Mouse (Mus musculus) heart, adult 11 months (tissue): ENCODE results near the gene Lpin2.

Experiments
- DNase-seq: peaks from one replicate; pipeline ENCODE4 v3.0.0; 2022

Gene Lpin2

DNA sequence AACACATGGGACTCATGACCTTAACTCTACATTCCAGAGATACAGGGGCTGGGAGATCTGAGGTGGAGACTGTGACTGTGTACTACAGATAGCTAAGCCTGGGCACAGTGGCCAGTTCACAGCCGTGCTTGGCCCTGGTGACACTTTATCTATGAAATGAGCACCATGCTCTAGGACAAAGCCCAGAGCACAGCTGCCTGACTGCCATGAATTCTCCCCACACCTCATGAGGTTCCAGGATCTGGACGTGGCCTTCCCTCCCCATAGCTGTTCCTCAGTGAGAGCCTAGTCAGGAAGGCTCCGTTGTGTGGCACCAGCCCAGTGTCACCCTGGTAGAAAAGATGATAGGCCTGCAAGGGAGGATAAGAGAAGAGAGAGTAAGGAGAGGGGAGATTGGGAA lies 86.2 kb downstream of the Lpin2 start:
- peak; percentile 98 for DNase-seq

DNA sequence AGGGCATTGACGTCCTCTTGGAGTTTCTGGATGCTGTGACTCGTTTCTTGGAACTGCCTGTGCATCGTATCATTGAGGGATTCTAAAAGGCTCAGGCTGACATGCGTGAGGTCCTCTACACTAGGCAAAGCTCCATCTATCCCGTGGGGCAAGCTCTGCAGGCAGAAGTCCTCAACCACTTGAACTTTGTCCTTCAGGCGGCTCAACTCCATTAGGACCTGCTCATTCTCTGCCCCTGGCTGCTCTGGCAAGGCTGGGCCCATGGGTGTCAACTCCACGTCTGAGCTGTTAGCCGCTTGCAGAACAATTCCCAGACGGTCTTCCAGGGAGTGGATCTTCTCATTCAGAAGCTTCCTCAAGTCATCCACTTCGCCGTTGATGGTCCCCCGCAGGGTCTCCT lies 91.5 kb downstream of the Lpin2 start:
- peak; percentile 93 for DNase-seq

DNA sequence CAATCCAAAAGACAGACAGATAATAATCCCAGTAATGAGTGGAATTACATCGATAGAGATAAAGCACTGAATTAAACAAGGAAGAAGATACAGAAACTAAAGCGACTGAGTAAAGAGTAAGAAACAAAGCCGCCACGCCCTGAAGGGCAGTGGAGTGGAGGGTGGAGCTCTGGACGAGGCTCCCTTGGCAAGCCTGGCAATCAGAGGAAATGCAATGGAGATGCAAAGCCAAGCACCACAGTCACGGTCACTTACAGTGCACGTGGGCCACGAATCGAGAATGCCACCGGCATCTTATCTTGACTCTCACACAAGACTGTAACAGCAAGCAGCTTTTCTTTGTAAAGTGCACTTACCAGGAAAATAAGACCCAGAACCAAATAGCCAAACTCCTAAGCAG lies 94.4 kb downstream of the Lpin2 start:
- DNase-seq, result peak; percentile 93

DNA sequence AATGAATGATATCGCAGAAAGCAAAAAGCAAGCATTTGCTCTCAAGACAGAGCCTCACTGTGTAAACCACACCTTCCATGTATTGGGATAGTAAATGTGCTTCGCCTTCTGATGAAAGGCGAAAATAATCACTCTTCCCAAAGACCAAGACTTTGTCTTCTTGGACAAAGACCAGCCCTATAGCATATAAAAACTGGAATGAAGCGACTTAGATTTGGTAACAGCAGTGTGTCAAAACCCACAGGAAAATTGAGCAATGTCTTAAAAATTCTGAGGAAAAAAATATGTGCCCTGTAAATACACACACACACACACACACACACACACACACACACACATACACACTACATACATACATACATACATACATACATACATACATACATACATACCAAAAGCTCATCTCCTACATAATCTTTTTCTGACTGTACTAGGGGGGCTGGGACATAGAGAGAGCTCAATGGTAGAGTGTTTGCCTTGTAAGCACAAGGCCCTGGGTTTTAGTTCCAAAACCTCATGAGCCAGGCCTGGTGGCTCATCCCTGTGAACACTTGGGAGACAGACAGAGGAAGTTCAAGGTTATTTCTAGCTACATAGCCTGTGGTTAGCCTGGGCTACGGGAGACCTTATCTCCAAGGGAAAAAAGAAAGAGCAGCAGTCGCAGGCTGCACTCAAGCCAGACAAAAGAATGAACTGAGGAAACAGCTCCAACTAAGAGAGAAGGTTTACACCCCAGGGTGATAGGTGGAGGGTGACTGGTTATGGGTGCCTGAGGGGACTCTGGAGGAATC lies 95.5 kb downstream of the Lpin2 start:
- DNase-seq, result peak; percentile 52

DNA sequence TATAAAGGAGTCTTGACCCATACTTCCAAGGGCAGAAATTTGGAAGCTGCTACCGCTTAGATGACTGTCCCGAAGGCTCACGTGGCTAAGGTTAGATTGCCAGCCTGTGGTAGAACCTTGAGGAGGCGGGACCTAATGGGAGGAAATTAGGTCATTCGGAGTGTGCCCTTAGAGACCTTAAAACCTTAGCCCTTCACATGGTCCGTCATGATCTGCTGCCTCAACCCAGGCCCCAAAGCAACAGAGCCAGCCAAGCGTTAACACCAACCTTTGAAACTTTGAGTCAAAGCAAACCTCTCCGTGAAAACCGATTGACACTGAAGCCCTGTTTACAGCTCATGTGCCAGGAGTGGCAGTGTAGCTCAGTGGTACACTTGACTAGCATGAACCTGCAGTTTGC lies 100.4 kb downstream of the Lpin2 start:
- no peak for DNase-seq

DNA sequence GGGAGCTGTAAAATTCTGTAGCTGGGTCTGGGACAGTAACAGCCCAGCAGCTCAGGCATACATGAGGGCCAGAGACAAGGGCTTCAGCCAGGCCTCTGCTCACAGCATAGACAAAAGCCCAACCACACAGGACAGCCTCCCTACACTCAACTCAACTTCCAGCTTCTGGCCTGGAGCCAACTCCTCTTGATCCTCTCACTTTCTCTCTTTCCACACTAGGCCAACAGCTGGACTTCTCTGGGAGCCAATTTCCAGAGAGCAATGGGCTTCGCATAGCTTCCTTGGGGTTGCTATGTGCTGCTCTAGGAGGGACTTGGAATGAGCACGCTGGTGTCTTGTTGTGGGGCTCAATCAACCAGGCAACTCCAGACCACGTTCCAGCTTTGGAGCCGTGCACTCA lies 100.9 kb downstream of the Lpin2 start:
- DNase-seq, result peak; percentile 98

DNA sequence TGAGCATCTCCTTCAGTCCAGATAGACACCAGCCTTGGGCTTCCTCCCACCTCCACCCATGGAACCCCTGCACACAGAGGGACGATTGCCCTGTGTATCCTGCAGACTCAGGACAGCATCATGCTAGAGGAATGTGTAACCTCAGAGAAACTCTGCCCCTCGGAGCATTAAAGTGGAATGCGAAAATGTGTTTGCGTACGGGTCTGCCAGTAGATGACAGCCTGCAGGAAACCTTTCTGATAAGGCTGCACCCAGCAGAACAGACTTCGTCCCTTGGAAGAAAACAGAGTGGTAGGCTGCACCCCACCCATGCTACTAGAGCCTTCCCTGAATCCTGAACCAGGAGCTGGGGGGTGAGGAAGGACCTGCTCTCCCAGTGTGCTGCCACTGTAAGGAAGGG lies 102.5 kb downstream of the Lpin2 start:
- DNase-seq, result peak; percentile 94

DNA sequence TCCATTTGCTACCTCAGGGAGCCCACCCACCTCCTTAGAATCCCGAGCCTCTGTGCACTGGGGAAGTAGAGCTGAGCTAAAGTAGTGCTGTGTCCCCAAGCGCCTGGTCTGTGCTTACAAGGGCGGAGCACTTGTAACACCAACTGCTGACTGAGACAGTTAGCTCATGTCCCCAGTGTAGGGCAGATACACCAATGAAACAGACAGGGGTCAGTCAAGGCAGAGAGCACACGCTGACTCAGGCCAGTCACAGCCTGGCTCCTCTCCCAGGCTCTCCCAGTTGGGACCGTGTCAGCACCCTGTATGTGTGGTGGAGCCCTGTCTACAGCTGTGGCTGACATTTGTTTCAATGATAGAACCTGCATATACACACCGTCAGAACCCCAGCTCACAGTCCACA lies 103.6 kb downstream of the Lpin2 start:
- DNase-seq, result peak; percentile 98

DNA sequence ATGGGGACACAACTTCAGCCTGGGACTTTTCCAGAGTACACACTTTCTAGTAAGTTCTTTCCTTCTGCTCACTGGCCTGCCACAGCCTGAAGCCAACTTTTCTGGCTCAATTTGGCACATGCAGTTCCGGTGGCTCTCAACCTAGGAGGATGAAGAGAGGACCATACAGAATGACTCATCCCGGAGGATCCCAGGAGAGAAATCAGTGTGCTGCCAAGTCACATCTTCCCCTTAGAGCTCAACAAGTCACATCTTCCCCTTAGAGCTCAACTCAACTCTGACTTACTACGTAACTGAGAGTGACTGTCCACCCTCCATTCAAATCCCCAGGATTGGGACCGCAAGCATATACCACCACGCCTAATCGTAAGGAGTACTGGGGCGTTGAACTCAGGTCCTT lies 105.2 kb downstream of the Lpin2 start:
- peak; percentile 88 for DNase-seq

DNA sequence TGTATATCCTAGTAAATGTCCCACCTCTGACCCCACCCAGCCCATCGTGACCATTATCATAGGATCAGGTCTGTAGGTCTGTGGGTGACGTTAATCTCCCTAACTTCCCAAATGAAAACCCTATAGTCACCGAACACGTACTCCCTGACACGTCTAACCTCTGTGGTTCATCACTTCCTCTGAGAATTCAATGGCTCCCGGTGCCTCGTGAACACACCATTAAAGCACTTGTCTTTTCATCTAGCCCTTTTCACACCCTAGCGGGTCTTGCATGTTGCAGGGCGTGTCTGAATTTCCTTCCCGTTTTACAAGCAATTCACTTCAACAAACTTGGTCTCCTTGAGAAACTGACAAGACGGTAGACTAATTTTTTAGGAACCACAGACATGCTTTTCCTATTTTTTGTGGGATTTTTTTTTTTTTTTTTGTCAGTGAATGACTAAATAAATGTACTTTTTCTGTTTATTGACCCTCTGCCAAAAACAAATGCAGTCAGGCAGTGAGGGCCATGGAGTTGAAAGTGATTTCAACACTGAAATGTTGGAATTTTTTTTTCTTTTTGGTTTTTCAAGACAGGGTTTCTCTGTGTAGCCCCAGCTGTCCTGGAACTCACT lies 105.9 kb downstream of the Lpin2 start:
- peak; percentile 94 for DNase-seq

DNA sequence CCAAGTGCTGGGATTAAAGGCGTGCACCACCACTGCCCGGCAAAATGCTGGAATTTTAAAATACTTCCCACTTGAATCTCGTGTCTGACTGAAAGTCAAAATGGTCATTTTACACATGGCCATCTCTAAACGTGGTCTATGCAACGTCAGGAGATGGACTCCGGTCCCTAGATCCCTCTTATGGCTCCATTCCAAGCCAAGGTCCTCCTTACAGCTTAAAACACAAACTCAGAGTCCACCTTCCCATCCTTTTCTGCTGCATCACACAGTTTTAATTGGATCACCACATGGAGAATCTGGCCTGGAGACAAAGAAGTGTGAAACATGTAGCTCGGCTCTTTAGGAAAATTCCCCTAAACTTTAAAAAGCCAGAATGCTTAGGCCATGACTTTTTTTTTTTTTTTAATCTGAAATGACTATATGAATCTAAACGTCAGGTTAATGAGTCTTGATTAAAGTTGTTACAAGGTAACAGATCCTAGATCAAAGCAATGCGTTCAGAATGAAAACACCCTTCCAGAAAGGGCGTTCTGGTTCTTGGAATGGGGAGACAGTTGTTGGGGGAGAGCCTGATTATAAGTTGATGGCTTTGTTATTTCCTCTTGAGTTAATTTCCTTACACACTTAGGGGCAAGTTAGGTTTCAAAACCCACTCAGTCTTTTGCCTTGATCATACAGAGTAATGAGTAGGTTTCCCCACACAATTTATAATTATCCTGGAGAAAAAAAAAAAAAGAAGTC lies 106.6 kb downstream of the Lpin2 start:
- DNase-seq, result no peak

DNA sequence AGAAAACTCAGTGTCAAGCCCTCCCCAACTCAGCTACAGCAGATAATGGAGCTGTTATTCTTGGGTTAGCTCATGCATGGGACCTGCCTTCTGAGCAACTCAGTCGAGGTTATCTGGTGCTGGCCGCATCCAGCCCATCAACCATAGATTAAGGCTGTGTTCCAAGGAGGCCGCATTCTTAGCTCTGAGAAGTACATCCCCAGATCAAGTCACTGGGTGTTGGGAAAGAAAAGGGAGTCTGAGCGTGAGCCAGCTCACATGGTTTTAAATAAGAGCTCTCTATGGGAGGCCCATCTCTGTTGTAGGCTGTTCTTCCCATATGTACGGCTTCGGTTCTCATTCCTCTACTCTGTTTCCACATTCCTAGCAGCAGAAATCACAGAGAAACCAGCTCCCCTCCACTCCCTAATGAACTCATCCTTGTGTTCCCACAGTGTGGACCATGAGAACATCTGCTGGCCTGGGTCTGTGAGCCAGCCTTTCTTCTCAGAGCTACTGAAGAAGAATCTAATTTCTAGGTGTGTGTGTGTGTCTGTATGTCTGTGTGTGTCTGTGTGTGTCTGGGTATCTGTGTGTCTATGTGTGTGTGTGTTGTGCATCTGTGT lies 107.3 kb downstream of the Lpin2 start:
- peak; percentile 91 for DNase-seq

DNA sequence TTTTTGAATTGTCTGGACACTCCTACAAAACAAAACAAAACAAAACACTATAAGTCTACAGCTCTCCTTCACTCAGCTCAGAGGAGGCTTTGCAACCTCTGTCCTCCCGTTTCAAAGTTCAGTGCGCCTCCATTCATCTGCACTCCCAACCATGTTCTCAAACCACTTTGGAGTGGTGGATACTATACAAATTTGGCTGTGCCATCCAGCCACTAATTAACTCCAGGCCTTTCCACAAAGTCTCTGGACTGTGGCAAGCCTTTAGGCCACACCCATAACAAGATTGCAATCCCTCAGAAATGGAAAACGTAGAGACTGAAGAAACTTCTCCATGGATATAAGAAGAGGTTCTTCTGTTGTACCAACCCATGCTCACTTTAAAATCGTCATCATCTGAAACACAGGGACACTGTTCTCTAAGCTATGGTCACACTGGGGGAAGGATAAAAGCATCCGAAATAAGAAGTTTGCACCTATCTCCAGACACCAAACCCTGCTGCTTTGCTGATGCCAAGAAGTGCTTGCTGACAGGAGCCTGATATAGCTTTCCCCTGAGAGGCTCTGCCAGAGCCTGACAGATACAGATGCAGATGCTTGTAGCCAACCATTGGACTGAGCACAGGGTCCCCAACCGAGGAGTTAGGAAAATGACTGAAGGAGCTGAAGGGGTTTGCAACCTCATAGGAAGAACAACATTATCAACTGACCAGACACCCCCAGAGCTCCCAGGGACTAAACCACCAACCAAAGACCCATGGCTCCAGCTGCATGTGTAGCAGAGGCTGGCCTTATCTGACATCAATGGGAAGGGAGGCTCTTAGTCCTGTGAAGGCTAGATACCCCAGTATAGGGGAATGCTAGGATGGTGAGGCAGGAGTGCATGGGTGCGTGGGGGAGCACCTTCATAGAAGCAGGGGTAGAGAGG lies 108.4 kb downstream of the Lpin2 start:
- peak; percentile 87 for DNase-seq

DNA sequence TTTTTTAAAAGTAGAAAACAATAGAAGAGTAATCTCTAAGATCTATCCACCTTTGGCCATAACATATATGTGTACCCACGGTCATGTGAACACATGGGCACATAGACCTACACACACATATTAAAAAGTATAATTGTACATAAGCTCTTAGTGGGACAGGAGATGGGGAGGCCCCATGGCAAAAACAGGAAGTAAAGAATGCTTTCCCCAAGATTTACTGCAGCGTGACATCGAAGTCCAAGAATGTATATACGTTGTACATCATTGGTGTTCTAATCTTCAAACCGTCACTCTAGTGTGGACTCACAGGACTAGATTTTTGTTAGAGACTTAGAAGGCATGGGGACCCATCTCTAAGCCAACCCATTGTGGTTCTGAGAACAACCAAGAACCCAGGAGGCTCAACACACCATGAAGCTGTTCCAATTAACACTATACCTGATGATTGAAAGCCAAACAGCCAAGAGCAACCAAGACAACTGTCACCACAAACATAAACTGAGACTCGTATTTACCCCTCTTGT lies 109.6 kb downstream of the Lpin2 start:
- peak; percentile 55 for DNase-seq

DNA sequence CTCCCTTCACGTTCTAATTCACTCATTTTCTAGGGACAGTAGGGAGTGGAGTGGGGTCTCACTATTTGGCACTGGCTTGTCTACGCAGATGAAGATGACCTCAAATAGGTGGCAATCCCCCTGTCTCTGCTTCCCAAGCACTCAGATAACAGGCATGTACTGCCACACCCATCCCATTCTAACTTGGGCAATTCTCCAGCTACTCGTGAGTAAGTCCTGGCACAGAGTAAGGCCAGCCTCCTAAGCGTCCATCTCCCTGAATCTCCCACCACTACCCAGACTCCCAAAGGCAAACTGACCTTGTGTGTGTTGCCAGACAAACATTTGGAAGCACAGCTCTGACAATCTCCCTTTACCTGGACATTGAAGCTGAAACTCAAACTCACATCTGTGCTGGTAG lies 110.5 kb downstream of the Lpin2 start:
- DNase-seq, result peak; percentile 92

DNA sequence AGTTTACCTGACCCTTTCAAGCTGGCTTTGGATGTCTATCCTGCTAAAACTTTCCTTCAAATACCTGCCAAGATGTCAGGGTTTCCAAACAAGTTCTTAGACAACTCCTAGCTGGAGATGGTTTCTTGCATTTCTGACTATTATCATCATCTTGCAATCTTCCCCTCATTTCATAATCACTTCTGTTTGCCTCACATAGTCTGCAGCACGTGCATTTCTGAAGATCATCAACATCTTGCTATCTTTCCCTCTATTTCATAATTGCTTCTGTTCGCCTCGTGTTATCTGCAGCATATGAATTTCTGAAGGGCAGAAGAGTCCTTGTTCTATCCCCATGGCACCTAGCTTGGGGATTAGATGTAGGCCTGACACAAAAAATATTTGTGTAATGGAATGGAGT lies 112.2 kb downstream of the Lpin2 start:
- peak; percentile 36 for DNase-seq
